Mouse (Mus musculus) CD4-positive helper T cell, adult 2 months (primary cell): ENCODE data around the gene Tfap4.
"Not testable (repeated sequence)": the region's sequence is repeated elsewhere in the genome, so short reads cannot be mapped to it uniquely, and the experiment has no call there.

Experiments used
- DNase-seq: peaks from one replicate; pipeline ENCODE4 v3.0.0-alpha.2; 2012; ENCODE audit warnings: low read depth, missing footprints, low spot score

The Tfap4 gene

GRCm38 (mm10) chr16:4552829-4553550 is 6.7 kb downstream of the Tfap4 start:
- DNase-seq: peak; percentile 28

GRCm38 (mm10) chr16:4551885-4552284 is 7.8 kb downstream of the Tfap4 start:
- no peak for DNase-seq

GRCm38 (mm10) chr16:4551056-4551455 is 8.6 kb downstream of the Tfap4 start:
- DNase-seq: peak; percentile 56

- no peak for DNase-seq
Measured at GRCm38 (mm10) chr16:4548953-4549688, 10.5 kb downstream of the Tfap4 start.

- DNase-seq: no peak
Measured at GRCm38 (mm10) chr16:4547611-4548010, 12.0 kb downstream of the Tfap4 start.

GRCm38 (mm10) chr16:4546838-4547237 is 12.8 kb downstream of the Tfap4 start:
- no peak for DNase-seq

- no peak for DNase-seq
Measured at GRCm38 (mm10) chr16:4544845-4545244, 14.8 kb downstream of the Tfap4 start.

- DNase-seq: no peak
Measured at GRCm38 (mm10) chr16:4543266-4543665, 16.4 kb downstream of the Tfap4 start.

- DNase-seq: no peak
Measured at GRCm38 (mm10) chr16:4542236-4542774, 17.3 kb downstream of the Tfap4 start.

- DNase-seq: peak; percentile 94
Measured at GRCm38 (mm10) chr16:4541501-4542198, 18.0 kb downstream of the Tfap4 start, which contains the start of gene Srl. Srl (minus strand) TSS chr16:4541816.

GRCm38 (mm10) chr16:4541033-4541432 is 18.6 kb downstream of the Tfap4 start:
- DNase-seq: no peak

- no peak for DNase-seq
Measured at GRCm38 (mm10) chr16:4540064-4540775, 19.4 kb downstream of the Tfap4 start.

GRCm38 (mm10) chr16:4539521-4539920 is 20.1 kb downstream of the Tfap4 start:
- no peak for DNase-seq

- no peak for DNase-seq
Measured at GRCm38 (mm10) chr16:4537616-4538358, 21.9 kb downstream of the Tfap4 start.

- DNase-seq: not testable (repeated sequence)
Measured at GRCm38 (mm10) chr16:4527373-4527772, 32.3 kb downstream of the Tfap4 start.

- DNase-seq: no peak
Measured at GRCm38 (mm10) chr16:4523313-4524004, 36.2 kb downstream of the Tfap4 start.

- DNase-seq: no peak
Measured at GRCm38 (mm10) chr16:4522879-4523278, 36.8 kb downstream of the Tfap4 start.

GRCm38 (mm10) chr16:4521735-4522530 is 37.7 kb downstream of the Tfap4 start:
- DNase-seq: no peak

- no peak for DNase-seq
Measured at GRCm38 (mm10) chr16:4521074-4521667, 38.5 kb downstream of the Tfap4 start.
